Mouse (Mus musculus): ENCODE results near the gene Hist1h4b. TPM values are rescaled to one million over a fixed set of nuclear protein-coding genes. Genes with fewer than 3 reads are reported as not detected.
A peak's percentile ranks its signal among the peaks of the same experiment; 100 is the strongest.
"Not testable (repeated sequence)": the region's sequence is repeated elsewhere in the genome, so short reads cannot be mapped to it uniquely, and the experiment has no call there.

Hist1h4b gene
- 3.6 and 4.8 TPM in 2 replicates for polyA plus RNA-seq (2014; fragmentation: Nextera tagmentation; extraction: Ambion mirVana)

- Histone ChIP-seq H3K4me1 (replicated peaks; ENCODE audit: control insufficient read depth, insufficient read depth, low read length) (peaks cover 5% of the 10 kb centered on the region; the same call in 1 of the 2 replicates), H3K27ac (ENCODE audit: low read depth, low read length) (peak within 1 kb of the TSS; percentile 82), H3K9me3 (ENCODE audit: control insufficient read depth, low read length) (no peaks in the 10 kb centered on the region), H3K36me3 (ENCODE audit: control insufficient read depth, insufficient read depth, low read length) (no peaks in the 10 kb centered on the region), H3K4me3 (ENCODE audit: low read depth, low read length) (peak within 1 kb of the TSS; percentile 32), H3K9ac (ENCODE audit: low read depth, low read length) (peak within 1 kb of the TSS; percentile 53), H3K27me3 (ENCODE audit: control insufficient read depth, insufficient read depth, low read length) (no peaks in the 10 kb centered on the region), H3K4me2 (replicated peaks; ENCODE audit: low read depth, low read length) (peak within 1 kb of the TSS; percentile 48)
- under 1% methylated on average over 12 of the region's 22 CpGs for WGBS
- ATAC-seq (ENCODE audit: low FRiP score) (peak; percentile 71), DNase-seq (ENCODE audit: low spot score) (peak; percentile 94)
These were observed at the start of gene Hist1h4b for GRCm38 (mm10) chr13:23756790-23757189. Gene Hist1h4b (plus strand): TSS chr13:23757013.

- Histone ChIP-seq H3K27ac (ENCODE audit: low read depth, low read length) (no peak overlapping the region), H3K9ac (ENCODE audit: low read depth, low read length) (no peak overlapping the region), H3K4me2 (replicated peaks; ENCODE audit: low read depth, low read length) (no peak overlapping the region), H3K4me3 (ENCODE audit: low read depth, low read length) (no peak overlapping the region), H3K4me1 (replicated peaks; ENCODE audit: control insufficient read depth, insufficient read depth, low read length) (peaks cover 3% of the 10 kb centered on the region; the same call in 1 of the 2 replicates), H3K9me3 (ENCODE audit: control insufficient read depth, low read length) (no peaks in the 10 kb centered on the region), H3K36me3 (ENCODE audit: control insufficient read depth, insufficient read depth, low read length) (no peaks in the 10 kb centered on the region), H3K27me3 (ENCODE audit: control insufficient read depth, insufficient read depth, low read length) (no peaks in the 10 kb centered on the region)
- DNase-seq (ENCODE audit: low spot score) (no peak), ATAC-seq (ENCODE audit: low FRiP score) (no peak)
- WGBS, result 88% methylated on average over 4 of the region's 4 CpGs
These were observed 48.8 kb upstream of the Hist1h4b start for GRCm38 (mm10) chr13:23708041-23708440.

- Histone ChIP-seq H3K27me3 (ENCODE audit: control insufficient read depth, insufficient read depth, low read length) (no peaks in the 10 kb centered on the region), H3K4me3 (ENCODE audit: low read depth, low read length) (no peak overlapping the region), H3K9ac (ENCODE audit: low read depth, low read length) (no peak overlapping the region), H3K36me3 (ENCODE audit: control insufficient read depth, insufficient read depth, low read length) (no peaks in the 10 kb centered on the region), H3K9me3 (ENCODE audit: control insufficient read depth, low read length) (no peaks in the 10 kb centered on the region), H3K4me2 (replicated peaks; ENCODE audit: low read depth, low read length) (no peak overlapping the region), H3K4me1 (replicated peaks; ENCODE audit: control insufficient read depth, insufficient read depth, low read length) (peaks cover 3% of the 10 kb centered on the region; the same call in 1 of the 2 replicates), H3K27ac (ENCODE audit: low read depth, low read length) (no peak overlapping the region)
- DNase-seq (ENCODE audit: low spot score) (no peak), ATAC-seq (ENCODE audit: low FRiP score) (no peak)
- WGBS, result 80% methylated on average over 4 of the region's 4 CpGs
These were observed 48.2 kb upstream of the Hist1h4b start for GRCm38 (mm10) chr13:23708654-23709053.

GRCm38 (mm10) chr13:23709714-23710373 is 47.0 kb upstream of the Hist1h4b start:
- H3K27ac ChIP-seq (ENCODE audit: low read depth, low read length), result no peak overlapping the region

GRCm38 (mm10) chr13:23710374-23711089 is 46.3 kb upstream of the Hist1h4b start, which contains the start of gene Hfe:
Gene Hfe (minus strand): TSS chr13:23710854.
- peaks cover 3% of the 10 kb centered on the region; the same call in 1 of the 2 replicates for H3K4me1 ChIP-seq (replicated peaks; ENCODE audit: control insufficient read depth, insufficient read depth, low read length)
- no peaks in the 10 kb centered on the region for H3K36me3 ChIP-seq (ENCODE audit: control insufficient read depth, insufficient read depth, low read length)
- H3K9ac ChIP-seq (ENCODE audit: low read depth, low read length), result peak within 1 kb of the TSS; percentile 16
- no peak; the same call in 1 of the 2 replicates for ATAC-seq (ENCODE audit: low FRiP score)
- no peaks in the 10 kb centered on the region for H3K27me3 ChIP-seq (ENCODE audit: control insufficient read depth, insufficient read depth, low read length)
- no peak within 1 kb of the TSS for H3K27ac ChIP-seq (ENCODE audit: low read depth, low read length)
- no peaks in the 10 kb centered on the region for H3K9me3 ChIP-seq (ENCODE audit: control insufficient read depth, low read length)
- peak within 1 kb of the TSS; percentile 57 for H3K4me2 ChIP-seq (replicated peaks; ENCODE audit: low read depth, low read length)
- WGBS, result 2% methylated on average over 17 of the region's 17 CpGs
- H3K4me3 ChIP-seq (ENCODE audit: low read depth, low read length), result peak within 1 kb of the TSS; percentile 22
- DNase-seq (ENCODE audit: low spot score), result peak; percentile 57

More at GRCm38 (mm10) chr13:23709714-23710373, 47.0 kb upstream of the Hist1h4b start:
- no peaks in the 10 kb centered on the region for H3K36me3 ChIP-seq (ENCODE audit: control insufficient read depth, insufficient read depth, low read length)
- ATAC-seq (ENCODE audit: low FRiP score) (no peak), DNase-seq (ENCODE audit: low spot score) (no peak)
- H3K4me2 ChIP-seq (replicated peaks; ENCODE audit: low read depth, low read length), result peak overlapping the region; percentile 57
- H3K4me3 ChIP-seq (ENCODE audit: low read depth, low read length), result peak overlapping the region; percentile 22
- no peaks in the 10 kb centered on the region for H3K27me3 ChIP-seq (ENCODE audit: control insufficient read depth, insufficient read depth, low read length)
- H3K4me1 ChIP-seq (replicated peaks; ENCODE audit: control insufficient read depth, insufficient read depth, low read length), result peaks cover 3% of the 10 kb centered on the region; the same call in 1 of the 2 replicates
- H3K9ac ChIP-seq (ENCODE audit: low read depth, low read length), result peak overlapping the region; percentile 16
- 11% methylated on average over 15 of the region's 15 CpGs for WGBS
- H3K9me3 ChIP-seq (ENCODE audit: control insufficient read depth, low read length), result no peaks in the 10 kb centered on the region

- Histone ChIP-seq H3K9me3 (ENCODE audit: control insufficient read depth, low read length) (no peaks in the 10 kb centered on the region), H3K9ac (ENCODE audit: low read depth, low read length) (no peak overlapping the region), H3K27me3 (ENCODE audit: control insufficient read depth, insufficient read depth, low read length) (no peaks in the 10 kb centered on the region), H3K36me3 (ENCODE audit: control insufficient read depth, insufficient read depth, low read length) (no peaks in the 10 kb centered on the region), H3K4me3 (ENCODE audit: low read depth, low read length) (no peak overlapping the region), H3K4me1 (replicated peaks; ENCODE audit: control insufficient read depth, insufficient read depth, low read length) (no peaks in the 10 kb centered on the region), H3K27ac (ENCODE audit: low read depth, low read length) (no peak overlapping the region), H3K4me2 (replicated peaks; ENCODE audit: low read depth, low read length) (no peak overlapping the region)
- ATAC-seq (ENCODE audit: low FRiP score) (no peak), DNase-seq (ENCODE audit: low spot score) (no peak)
- WGBS, result 88% methylated on average over 5 of the region's 5 CpGs
These were observed 40.4 kb upstream of the Hist1h4b start for GRCm38 (mm10) chr13:23716261-23717042.

GRCm38 (mm10) chr13:23717176-23717575 is 39.6 kb upstream of the Hist1h4b start:
- Histone ChIP-seq H3K4me3 (ENCODE audit: low read depth, low read length) (no peak overlapping the region), H3K27me3 (ENCODE audit: control insufficient read depth, insufficient read depth, low read length) (no peaks in the 10 kb centered on the region), H3K9ac (ENCODE audit: low read depth, low read length) (no peak overlapping the region), H3K9me3 (ENCODE audit: control insufficient read depth, low read length) (no peaks in the 10 kb centered on the region), H3K4me2 (replicated peaks; ENCODE audit: low read depth, low read length) (no peak overlapping the region), H3K27ac (ENCODE audit: low read depth, low read length) (no peak overlapping the region), H3K36me3 (ENCODE audit: control insufficient read depth, insufficient read depth, low read length) (no peaks in the 10 kb centered on the region), H3K4me1 (replicated peaks; ENCODE audit: control insufficient read depth, insufficient read depth, low read length) (no peaks in the 10 kb centered on the region)
- DNase-seq (ENCODE audit: low spot score) (no peak), ATAC-seq (ENCODE audit: low FRiP score) (no peak)
- WGBS, result 46% methylated on average over 11 of the region's 11 CpGs

- not testable (repeated sequence) for H3K4me3 ChIP-seq (ENCODE audit: low read depth, low read length); H3K27me3 ChIP-seq (ENCODE audit: control insufficient read depth, insufficient read depth, low read length); H3K4me1 ChIP-seq (replicated peaks; ENCODE audit: control insufficient read depth, insufficient read depth, low read length); H3K9me3 ChIP-seq (ENCODE audit: control insufficient read depth, low read length); H3K9ac ChIP-seq (ENCODE audit: low read depth, low read length); ATAC-seq (ENCODE audit: low FRiP score); H3K4me2 ChIP-seq (replicated peaks; ENCODE audit: low read depth, low read length); H3K36me3 ChIP-seq (ENCODE audit: control insufficient read depth, insufficient read depth, low read length); DNase-seq (ENCODE audit: low spot score); H3K27ac ChIP-seq (ENCODE audit: low read depth, low read length)
- WGBS, result 8% methylated on average over 2 of the region's 2 CpGs
These were observed 39.1 kb upstream of the Hist1h4b start for GRCm38 (mm10) chr13:23717593-23718245.
